Mouse (Mus musculus): ENCODE data around the gene Gm9045.
"Not testable (repeated sequence)": the region's sequence is repeated elsewhere in the genome, so short reads cannot be mapped to it uniquely, and the experiment has no call there.

GRCm38 (mm10) chr10:118354005-118354404 is 16.4 kb upstream of the Gm9045 start, which contains the start of gene Gm9049:
- TF ChIP-seq CTCF (IDR thresholded peaks at IDR 0.05; ENCODE audit: low read depth, low read length); POLR2A (IDR thresholded peaks at IDR 0.05; ENCODE audit: borderline replicate concordance, low read depth, low read length): not testable (repeated sequence)

Measured in bone marrow macrophage, adult 2 months (primary cell).